Mouse (Mus musculus): ENCODE data around the gene Vamp8. TPM values are rescaled to one million over a fixed set of nuclear protein-coding genes. Genes with fewer than 3 reads are reported as not detected.
A peak's percentile ranks its signal among the peaks of the same experiment; 100 is the strongest.

The Vamp8 gene
- polyA plus RNA-seq, 1 experiment from 2014 or later: 14.5 TPM

DNA sequence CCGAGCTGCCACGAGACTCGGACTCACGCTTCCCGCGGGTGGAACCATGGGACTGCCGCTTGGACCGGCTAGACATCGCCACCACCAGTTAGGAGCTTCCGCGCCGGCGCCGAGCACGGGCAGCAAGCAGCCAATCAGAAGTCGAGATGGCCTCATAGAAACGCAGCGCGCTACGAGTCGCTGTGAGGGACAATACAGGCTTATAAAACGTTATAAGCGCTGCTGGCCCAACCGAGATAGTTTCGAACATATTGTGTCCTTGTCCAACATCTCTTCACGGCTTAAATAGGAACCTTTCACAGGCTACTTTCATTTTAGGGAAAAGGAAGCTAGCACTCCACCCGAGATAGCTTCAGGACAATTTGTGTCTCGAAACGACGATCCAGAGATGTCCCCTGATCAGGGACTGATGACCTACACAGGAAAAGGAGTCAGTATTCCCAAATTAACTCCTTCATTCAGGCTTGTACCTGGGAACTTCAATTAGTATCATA lies 45.4 kb downstream of the Vamp8 start, which contains the start of gene Usp39:
TSS of gene Usp39 (minus strand) at position 111 of the 494 bp plus-strand sequence.
- peaks cover 45% of the 10 kb centered on the region for H3K4me1 ChIP-seq
- peak within 1 kb of the TSS; percentile 78 for H3K27ac ChIP-seq (replicated peaks)
- ATAC-seq (replicated peaks): peak; percentile 88
- peaks cover 16% of the 10 kb centered on the region for H3K36me3 ChIP-seq
- under 1% methylated on average over 30 of the region's 30 CpGs for WGBS
- no peaks in the 10 kb centered on the region for H3K27me3 ChIP-seq
- H3K9ac ChIP-seq (replicated peaks): peak within 1 kb of the TSS; percentile 87
- H3K9me3 ChIP-seq: no peaks in the 10 kb centered on the region
- peak within 1 kb of the TSS; percentile 88 for H3K4me2 ChIP-seq (replicated peaks)
- H3K4me3 ChIP-seq: peak within 1 kb of the TSS; percentile 97

DNA sequence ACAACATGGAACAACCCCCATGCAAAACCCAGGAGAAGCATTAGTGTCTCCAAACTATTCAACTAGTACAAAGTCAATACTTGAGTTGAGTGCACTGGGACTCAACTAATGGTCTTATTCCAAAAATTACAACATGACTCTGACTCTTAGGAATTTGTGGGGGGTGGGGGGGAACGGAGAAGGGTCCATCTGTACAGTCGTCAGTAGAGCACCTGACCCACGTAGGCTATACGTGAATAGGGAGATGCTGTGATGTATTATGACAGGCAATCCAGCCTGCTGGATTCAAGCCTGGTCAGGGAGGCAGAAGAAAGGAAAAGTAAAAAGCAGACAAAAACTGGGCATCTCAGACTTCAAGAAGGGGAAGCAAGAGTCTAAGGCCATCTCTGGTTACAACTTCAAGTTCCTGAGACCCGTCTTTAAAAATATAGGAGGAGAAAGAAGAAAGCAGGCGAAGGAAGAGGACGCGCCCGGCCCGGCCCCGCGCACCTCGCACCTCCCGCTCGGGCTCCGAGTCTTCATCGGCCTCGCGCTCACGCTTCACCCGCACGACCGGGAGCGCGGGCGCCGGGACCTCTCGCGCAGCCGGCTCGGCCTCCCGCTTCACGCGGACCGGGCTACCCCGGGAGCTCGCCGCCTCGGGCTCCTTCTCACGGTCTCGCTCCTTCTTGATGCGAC lies 46.0 kb downstream of the Vamp8 start:
- peaks cover 44% of the 10 kb centered on the region for H3K4me1 ChIP-seq
- H3K9me3 ChIP-seq: no peaks in the 10 kb centered on the region
- H3K27me3 ChIP-seq: no peaks in the 10 kb centered on the region
- peak; percentile 58 for ATAC-seq (replicated peaks)
- peak overlapping the region; percentile 87 for H3K9ac ChIP-seq (replicated peaks)
- peaks cover 14% of the 10 kb centered on the region for H3K36me3 ChIP-seq
- peak overlapping the region; percentile 78 for H3K27ac ChIP-seq (replicated peaks)
- under 1% methylated on average over 37 of the region's 42 CpGs for WGBS
- H3K4me2 ChIP-seq (replicated peaks): peak overlapping the region; percentile 88
- H3K4me3 ChIP-seq: peak overlapping the region; percentile 97

DNA sequence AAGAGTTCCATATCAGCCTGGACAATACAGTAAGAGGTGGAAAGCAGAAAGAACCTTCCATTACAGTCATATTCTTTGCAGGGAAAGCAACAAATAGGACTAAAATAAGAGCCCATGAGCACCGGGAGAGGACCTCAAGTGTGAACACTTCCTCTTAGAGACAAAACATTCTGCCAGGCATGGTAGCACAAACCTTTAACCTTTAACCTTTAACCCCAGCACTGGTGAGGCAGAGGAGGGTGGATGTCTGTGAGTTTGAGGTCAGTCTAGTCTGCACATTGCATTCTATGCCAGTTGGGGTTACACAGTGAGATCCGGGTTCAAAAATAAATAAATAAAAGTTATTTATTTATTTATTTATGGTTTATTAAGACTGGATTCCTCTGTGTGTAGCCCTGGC lies 50.0 kb downstream of the Vamp8 start:
- Histone ChIP-seq H3K27me3 (no peaks in the 10 kb centered on the region), H3K9ac (replicated peaks) (no peak overlapping the region), H3K36me3 (peaks cover 44% of the 10 kb centered on the region), H3K4me1 (peaks cover 14% of the 10 kb centered on the region), H3K9me3 (no peaks in the 10 kb centered on the region), H3K27ac (replicated peaks) (no peak overlapping the region), H3K4me3 (no peak overlapping the region), H3K4me2 (replicated peaks) (no peak overlapping the region)
- WGBS: 78% methylated on average over 2 of the region's 2 CpGs
- ATAC-seq (replicated peaks): no peak

Other genes with a start within 250 kb of the Vamp8 start
- 2.7 and 3.6 TPM in 2 replicates for gene Atoh8, start 155.1 kb downstream of the Vamp8 start, polyA plus RNA-seq (2015; fragmentation: Nextera tagmentation; extraction: Ambion mirVana)
- gene Sftpb, start 86.1 kb downstream of the Vamp8 start, polyA plus RNA-seq (2015; fragmentation: Nextera tagmentation; extraction: Ambion mirVana): 0.15 TPM in 1 of 2 replicates, not detected in the other
- 52.9 and 53.4 TPM in 2 replicates for gene Usp39, start 45.5 kb downstream of the Vamp8 start, polyA plus RNA-seq (2015; fragmentation: Nextera tagmentation; extraction: Ambion mirVana)
- gene 0610030E20Rik, start 43.4 kb downstream of the Vamp8 start, polyA plus RNA-seq (2015; fragmentation: Nextera tagmentation; extraction: Ambion mirVana): 22.5 and 22.7 TPM in 2 replicates
- gene Tmem150a, start 35.3 kb downstream of the Vamp8 start, polyA plus RNA-seq (2015; fragmentation: Nextera tagmentation; extraction: Ambion mirVana): 15.2 and 15.6 TPM in 2 replicates
- gene Rnf181, start 23.7 kb downstream of the Vamp8 start, polyA plus RNA-seq (2015; fragmentation: Nextera tagmentation; extraction: Ambion mirVana): 126 and 130 TPM in 2 replicates
- 8.9 and 9.4 TPM in 2 replicates for gene Vamp5, start 10.2 kb downstream of the Vamp8 start, polyA plus RNA-seq (2015; fragmentation: Nextera tagmentation; extraction: Ambion mirVana)
- gene Ggcx, start 23.6 kb upstream of the Vamp8 start, polyA plus RNA-seq (2015; fragmentation: Nextera tagmentation; extraction: Ambion mirVana): 14.0 and 16.5 TPM in 2 replicates
- gene Mat2a, start 48.9 kb upstream of the Vamp8 start, polyA plus RNA-seq (2015; fragmentation: Nextera tagmentation; extraction: Ambion mirVana): 359 and 376 TPM in 2 replicates
- 0.37 and 0.55 TPM in 2 replicates for gene Sh2d6, start 131.0 kb upstream of the Vamp8 start, polyA plus RNA-seq (2015; fragmentation: Nextera tagmentation; extraction: Ambion mirVana)
- gene Capg, start 153.7 kb upstream of the Vamp8 start, polyA plus RNA-seq (2015; fragmentation: Nextera tagmentation; extraction: Ambion mirVana): 3.5 and 4.8 TPM in 2 replicates
- gene Elmod3, start 207.7 kb upstream of the Vamp8 start, polyA plus RNA-seq (2015; fragmentation: Nextera tagmentation; extraction: Ambion mirVana): 15.6 and 16.0 TPM in 2 replicates
- 4.1 and 5.3 TPM in 2 replicates for gene Retsat, start 207.8 kb upstream of the Vamp8 start, polyA plus RNA-seq (2015; fragmentation: Nextera tagmentation; extraction: Ambion mirVana)
- gene Tgoln1, start 226.3 kb upstream of the Vamp8 start, polyA plus RNA-seq (2015; fragmentation: Nextera tagmentation; extraction: Ambion mirVana): 31.5 and 33.5 TPM in 2 replicates